Mouse (Mus musculus) limb, embryonic 14.5 days (tissue): ENCODE results near the gene Opn4. TPM values are rescaled to one million over a fixed set of nuclear protein-coding genes. Genes with fewer than 3 reads are reported as not detected.

Experiments
- ATAC-seq: fragments of 200-750 bp; cut with Nextera tagmentation; 2 replicates; pipeline ENCODE4 v1.8.0; 2017; ENCODE audit warnings: low read depth, moderate number of reproducible peaks, moderate TSS enrichment; ENCODE audit not compliant: low FRiP score
- DNase-seq: peaks from one replicate; pipeline ENCODE4 v3.0.0-alpha.2; 2015; ENCODE audit warnings: low spot score
- H3K27ac ChIP-seq: fragments of 300-500 bp; sonication (generic); replicated peaks from 2 replicates; pipeline ENCODE4 v1.5.1; 2014; ENCODE audit warnings: low read depth, mild to moderate bottlenecking, low read length, moderate library complexity, mixed read lengths
- H3K27me3 ChIP-seq: fragments of 300-500 bp; sonication (generic); 2 replicates; pipeline ENCODE4 v1.6.1; 2014; ENCODE audit warnings: low read length, mixed read lengths; ENCODE audit not compliant: control insufficient read depth, insufficient read depth
- H3K36me3 ChIP-seq: fragments of 300-500 bp; sonication (generic); 2 replicates; pipeline ENCODE4 v1.6.1; 2014; ENCODE audit warnings: mild to moderate bottlenecking, low read length, moderate library complexity, mixed read lengths; ENCODE audit not compliant: control insufficient read depth, insufficient read depth
- H3K4me1 ChIP-seq: fragments of 300-500 bp; sonication (generic); 2 replicates; pipeline ENCODE4 v1.6.1; 2014; ENCODE audit warnings: antibody characterized with exemption, low read length, mixed read lengths; ENCODE audit not compliant: control insufficient read depth, insufficient read depth
- H3K4me2 ChIP-seq: fragments of 300-500 bp; sonication (generic); replicated peaks from 2 replicates; pipeline ENCODE4 v1.6.1; 2014; ENCODE audit warnings: low read depth, mild to moderate bottlenecking, low read length, moderate library complexity; ENCODE audit not compliant: severe bottlenecking
- H3K4me3 ChIP-seq: fragments of 300-500 bp; sonication (generic); replicated peaks from 2 replicates; pipeline ENCODE4 v1.5.1; 2014; ENCODE audit warnings: low read length
- H3K9ac ChIP-seq: fragments of 300-500 bp; sonication (generic); 2 replicates; pipeline ENCODE4 v1.6.1; 2014; ENCODE audit warnings: mild to moderate bottlenecking, low read depth, low read length, moderate library complexity; ENCODE audit not compliant: severe bottlenecking
- H3K9me3 ChIP-seq: fragments of 300-500 bp; sonication (generic); 2 replicates; pipeline ENCODE4 v1.6.1; 2016; ENCODE audit warnings: low read length; ENCODE audit not compliant: control insufficient read depth
- POLR2A ChIP-seq: fragments of 200-500 bp; IDR thresholded peaks from 2 replicates; pipeline ENCODE4 v1.8.0; 2012; ENCODE audit warnings: inconsistent platforms, mild to moderate bottlenecking, moderate library complexity, borderline replicate concordance; ENCODE audit not compliant: insufficient read depth, insufficient read length; ENCODE audit errors: extremely low read depth
- WGBS: fragments of 180-500 bp; shearing (Covaris S2); extraction: QIAGEN DNeasy Blood & Tissue Kit; methylation state at CpG from one replicate; pipeline ENCODE4 v1.1.7; 2014; 5-methylcytosine and 5-hydroxymethylcytosine counted together
- polyA plus RNA-seq, 2 experiments: library from polyadenylated mRNA; depleted of rRNA in 1 of 2; stranded (reverse) in 1 of 2; unstranded in 1 of 2; fragments of >200 nt; fragmentation: Nextera tagmentation in 1 of 2; extraction: Ambion mirVana in 1 of 2; gene quantifications; 2 replicates each; pipeline versions ENCODE4 v1.2.1 to v1.2.3; 2012 to 2014

Opn4 gene
- polyA plus RNA-seq, 2 experiments = 0.09 to 0.25 TPM

DNA sequence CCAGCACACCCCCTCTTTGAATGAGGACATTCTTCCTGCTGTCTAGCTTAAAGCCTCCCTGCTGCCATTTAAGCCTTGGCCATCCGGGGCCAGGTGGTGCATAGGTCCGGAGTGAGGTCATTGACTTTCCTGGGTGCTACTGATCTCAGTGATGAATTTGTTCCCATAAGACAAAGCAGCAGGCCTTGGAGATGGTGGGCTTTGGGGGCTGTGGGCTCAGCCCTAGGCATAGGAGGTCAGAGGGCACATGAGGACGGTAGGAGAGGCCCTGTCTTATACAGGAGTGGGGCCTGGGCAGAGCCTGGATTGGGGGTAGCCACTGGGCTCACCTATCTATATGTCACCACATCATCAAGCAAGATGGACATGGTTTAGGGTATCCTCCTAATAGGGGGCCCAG lies 13.1 kb downstream of the Opn4 start:
- WGBS = 81% methylated on average over 3 of the region's 3 CpGs
- H3K4me3 ChIP-seq = no peak overlapping the region
- H3K9ac ChIP-seq = no peak overlapping the region
- H3K27me3 ChIP-seq = no peaks in the 10 kb centered on the region
- no peak for TF ChIP-seq POLR2A
- H3K36me3 ChIP-seq = no peaks in the 10 kb centered on the region
- ATAC-seq = no peak
- no peaks in the 10 kb centered on the region for H3K9me3 ChIP-seq
- no peak for DNase-seq
- H3K4me1 ChIP-seq = no peaks in the 10 kb centered on the region
- no peak overlapping the region for H3K27ac ChIP-seq
- H3K4me2 ChIP-seq = no peak overlapping the region

DNA sequence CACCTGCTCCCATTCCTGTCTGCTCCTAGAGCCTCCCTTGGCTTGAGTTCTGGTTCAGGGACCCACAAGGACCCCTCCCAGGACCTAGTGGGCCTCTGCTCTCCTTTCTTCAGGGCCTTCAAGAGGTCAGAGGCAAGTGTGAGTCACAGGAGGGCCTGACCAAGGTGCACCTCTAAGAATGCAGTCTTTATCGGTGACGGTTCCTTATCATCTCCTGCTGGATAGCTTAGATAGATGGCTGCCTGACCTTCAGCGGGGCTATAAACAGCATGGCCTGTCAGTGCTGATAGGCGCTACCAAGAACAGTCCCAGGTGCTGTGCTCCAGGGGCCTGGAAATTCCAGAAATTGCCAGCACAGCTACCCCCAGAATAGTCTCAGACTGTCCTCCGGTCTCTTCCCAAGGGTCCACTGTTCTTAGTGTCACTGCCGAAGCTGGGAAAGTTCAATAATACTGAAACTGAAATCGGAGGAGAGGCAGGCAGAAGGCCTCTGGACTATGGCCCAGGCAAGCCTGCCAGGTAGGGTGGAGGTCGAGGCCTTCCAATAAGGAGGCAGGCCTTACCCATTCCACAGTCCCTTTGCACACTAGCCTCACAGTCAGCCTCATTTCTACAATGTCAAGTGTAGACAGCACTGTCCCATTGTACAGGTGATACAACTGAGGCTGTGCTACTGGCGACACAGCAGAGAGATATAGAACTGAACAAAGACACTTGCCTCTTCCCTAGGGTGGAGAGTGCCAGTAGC lies 14.4 kb downstream of the Opn4 start:
- Histone ChIP-seq H3K4me3 (no peak overlapping the region), H3K9me3 (no peaks in the 10 kb centered on the region), H3K4me1 (no peaks in the 10 kb centered on the region), H3K27me3 (no peaks in the 10 kb centered on the region), H3K27ac (no peak overlapping the region), H3K36me3 (no peaks in the 10 kb centered on the region), H3K9ac (no peak overlapping the region), H3K4me2 (no peak overlapping the region)
- ATAC-seq = no peak
- WGBS = 81% methylated on average over 9 of the region's 9 CpGs
- no peak for DNase-seq
- TF ChIP-seq POLR2A = no peak

DNA sequence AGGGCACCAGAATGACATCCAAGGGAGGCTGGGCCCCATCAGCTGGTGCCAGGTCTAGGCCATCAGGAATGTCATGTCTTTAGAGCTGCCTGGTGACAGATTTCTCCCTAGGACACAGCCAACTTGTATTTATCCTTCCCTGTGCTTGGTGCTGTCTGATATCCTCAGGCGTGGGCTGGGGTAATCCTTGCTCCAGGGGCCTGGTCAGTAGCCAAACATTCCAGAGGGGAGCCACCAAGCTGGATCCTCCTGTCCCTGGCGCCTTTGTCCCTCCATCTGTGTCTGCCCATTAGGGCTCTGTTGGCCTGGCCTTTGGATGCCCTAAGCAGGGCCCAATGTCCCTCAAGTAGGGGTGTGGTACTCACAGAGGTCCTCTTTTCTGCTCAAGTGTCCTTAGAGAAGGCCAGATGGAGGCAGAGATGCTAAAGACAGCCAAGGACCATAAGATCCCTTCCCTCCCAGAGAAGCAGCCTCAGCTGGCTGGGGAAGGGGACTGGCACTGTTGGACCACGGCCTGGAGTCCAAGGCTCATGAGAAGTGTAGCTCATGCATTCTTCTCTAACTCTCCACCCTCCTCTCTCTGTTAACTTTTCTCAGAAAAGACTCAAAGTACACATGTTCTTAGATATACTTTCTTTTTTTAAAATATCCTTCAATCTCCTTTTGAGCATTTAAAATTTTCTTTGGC lies 17.1 kb downstream of the Opn4 start:
- H3K9ac ChIP-seq = no peak overlapping the region
- no peaks in the 10 kb centered on the region for H3K4me1 ChIP-seq
- H3K4me3 ChIP-seq = no peak overlapping the region
- H3K9me3 ChIP-seq = no peaks in the 10 kb centered on the region
- H3K27me3 ChIP-seq = no peaks in the 10 kb centered on the region
- no peak overlapping the region for H3K27ac ChIP-seq
- H3K4me2 ChIP-seq = no peak overlapping the region
- no peak for TF ChIP-seq POLR2A
- ATAC-seq (0 out of 2 replicates have a peak, but pooled peaks have one; percentile 9), DNase-seq (no peak)
- no peaks in the 10 kb centered on the region for H3K36me3 ChIP-seq
- WGBS = 63% methylated on average over 3 of the region's 3 CpGs

DNA sequence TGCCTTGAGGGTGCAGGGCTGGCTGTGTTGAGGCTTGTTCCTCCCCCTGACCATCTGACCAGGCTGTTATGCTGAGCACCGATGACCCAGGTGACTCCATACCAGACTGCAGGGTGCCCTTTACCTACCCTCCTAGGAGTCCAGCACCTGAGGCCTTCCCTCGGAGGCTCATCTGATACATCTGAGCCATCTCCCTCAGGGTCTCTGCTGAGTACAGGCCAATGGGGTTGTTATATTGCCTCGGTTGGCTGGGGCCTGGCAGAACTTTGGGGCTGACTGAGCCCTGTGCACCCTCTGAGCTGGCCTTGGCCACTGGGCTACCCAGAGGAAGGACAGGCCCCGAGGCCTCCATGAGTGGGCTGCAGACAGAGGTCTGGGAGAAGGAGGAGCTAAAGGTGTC lies 23.1 kb downstream of the Opn4 start:
- Histone ChIP-seq H3K4me3 (no peak overlapping the region), H3K27me3 (no peaks in the 10 kb centered on the region), H3K4me2 (no peak overlapping the region), H3K9me3 (no peaks in the 10 kb centered on the region), H3K9ac (no peak overlapping the region), H3K27ac (no peak overlapping the region), H3K4me1 (peaks cover 5% of the 10 kb centered on the region; the same call in 1 of the 2 replicates), H3K36me3 (no peaks in the 10 kb centered on the region)
- no peak for DNase-seq
- ATAC-seq = no peak
- TF ChIP-seq POLR2A = no peak
- WGBS = 88% methylated on average over 4 of the region's 4 CpGs

DNA sequence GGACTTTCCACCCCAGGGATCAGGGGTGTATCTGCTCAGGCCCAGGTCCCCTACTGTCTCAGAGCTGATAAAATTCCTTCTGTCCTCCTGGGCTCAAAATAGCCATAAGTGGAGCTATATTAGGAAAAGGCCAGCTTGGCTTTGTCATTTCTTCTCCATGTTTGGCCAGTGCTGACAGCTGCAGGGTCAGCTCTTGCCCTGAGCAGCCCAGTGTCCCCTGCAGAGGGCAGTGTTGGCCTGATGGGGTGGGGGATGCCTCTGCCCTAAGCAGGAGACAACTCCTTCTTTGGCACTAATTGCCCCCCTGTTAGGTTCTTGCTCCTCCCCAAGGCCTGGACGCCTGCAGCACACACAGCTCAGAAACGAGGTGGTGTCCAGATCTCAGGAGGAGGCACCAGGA lies 25.9 kb downstream of the Opn4 start:
- Histone ChIP-seq H3K36me3 (no peaks in the 10 kb centered on the region), H3K27ac (no peak overlapping the region), H3K4me1 (peaks cover 10% of the 10 kb centered on the region; the same call in 1 of the 2 replicates), H3K9me3 (no peaks in the 10 kb centered on the region), H3K4me2 (no peak overlapping the region), H3K9ac (no peak overlapping the region), H3K27me3 (no peaks in the 10 kb centered on the region), H3K4me3 (no peak overlapping the region)
- no peak for DNase-seq
- no peak for TF ChIP-seq POLR2A
- 32% methylated on average over 2 of the region's 2 CpGs for WGBS
- ATAC-seq = peak; percentile 32; the same call in 1 of the 2 replicates
